In the genomic region with DNA sequence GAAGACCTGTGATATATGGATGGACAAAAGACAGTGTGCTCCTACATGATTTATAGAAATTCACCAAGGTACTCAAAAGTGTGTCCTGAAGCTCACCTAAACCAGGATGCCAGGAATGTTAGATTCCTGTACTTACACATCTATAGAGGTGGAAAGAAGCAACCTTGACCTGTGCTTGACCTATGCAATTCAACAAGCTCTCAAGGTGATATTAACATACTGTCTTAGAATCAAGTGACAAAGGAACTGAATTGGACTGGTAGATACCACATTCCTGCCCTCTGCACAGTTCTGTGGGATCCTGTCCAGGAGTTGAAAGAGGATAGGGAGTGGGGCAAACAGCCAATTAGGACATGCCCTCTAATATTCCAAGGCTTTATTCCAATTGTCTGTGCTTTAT, we compare ENCODE assay signal across 17 mouse cellular contexts.
"Had no signal": no experiment of that assay in that cellular context is flagged by ENCODE, and none has a peak within 500 bp of the region (broad histone marks: within the 10 kb centered on the region; RNA-seq: fewer than 3 reads in every experiment).

No protein-coding gene starts in this region.

- H3K4me1 ChIP-seq: kidney, embryonic 15.5 days; limb, embryonic 12.5 days; liver, embryonic 12.5 days; midbrain, embryonic 10.5 days; midbrain, embryonic 15.5 days; stomach, embryonic 15.5 days had no signal

- H3K27me3 ChIP-seq: kidney, embryonic 15.5 days; limb, embryonic 12.5 days; liver, embryonic 12.5 days; midbrain, embryonic 15.5 days; neural tube, embryonic 13.5 days; stomach, embryonic 15.5 days had no signal

- H3K36me3 ChIP-seq: kidney, embryonic 15.5 days; limb, embryonic 12.5 days; liver, embryonic 12.5 days; midbrain, embryonic 10.5 days; midbrain, embryonic 15.5 days; neural tube, embryonic 13.5 days; stomach, embryonic 15.5 days had no signal

- H3K27ac ChIP-seq: kidney, embryonic 15.5 days; limb, embryonic 12.5 days; liver, embryonic 12.5 days; midbrain, embryonic 10.5 days; midbrain, embryonic 15.5 days; neural tube, embryonic 13.5 days; stomach, embryonic 15.5 days had no signal

- H3K4me3 ChIP-seq: kidney, embryonic 15.5 days; limb, embryonic 12.5 days; liver, embryonic 12.5 days; midbrain, embryonic 10.5 days; midbrain, embryonic 15.5 days; neural tube, embryonic 13.5 days; stomach, embryonic 15.5 days had no signal

- DNase-seq: kidney, postnatal 14 days; layer of hippocampus, postnatal 36 days; lung, embryonic 14.5 days; lung, postnatal 10 days; lung, postnatal 4 days; retina, postnatal 1 day; right cerebral cortex, postnatal 4 days; spleen, adult 18-20 months; thymus, adult 2 months; thymus, postnatal 25 days had no signal
